Mouse (Mus musculus) liver, embryonic 14 days (tissue): Measurements from ENCODE around the gene B4galt4. TPM values are rescaled to one million over a fixed set of nuclear protein-coding genes. Genes with fewer than 3 reads are reported as not detected.

ENCODE experiments used
- polyA plus RNA-seq: library from polyadenylated mRNA; depleted of rRNA; stranded (reverse); fragments of >200 nt; gene quantifications from 2 replicates; pipeline ENCODE4 v1.2.3, GENCODE M21; 2012; rRNA removed

B4galt4 gene
- polyA plus RNA-seq = 1.6 TPM in 2 replicates

GRCm38 (mm10) chr16:38742113-38742658 is at the start of gene B4galt4:
Gene B4galt4 (plus strand): TSS chr16:38742264.

GRCm38 (mm10) chr16:38712581-38713403 is 29.3 kb upstream of the B4galt4 start, which contains the start of gene Arhgap31:
Gene Arhgap31 (minus strand): TSS chr16:38713274.

GRCm38 (mm10) chr16:38800091-38800490 is 58.0 kb downstream of the B4galt4 start, which contains the start of gene Upk1b:
Gene Upk1b (minus strand): TSS chr16:38800328.

Other genes starting within 250 kb of the B4galt4 start
- 5.4 and 6.2 TPM in 2 replicates for gene Timmdc1, start 219.6 kb upstream of the B4galt4 start, polyA plus RNA-seq
- gene Poglut1, start 192.0 kb upstream of the B4galt4 start, polyA plus RNA-seq = 5.5 and 6.3 TPM in 2 replicates
- gene Tmem39a, start 183.6 kb upstream of the B4galt4 start, polyA plus RNA-seq = 27.6 and 29.1 TPM in 2 replicates
- gene Arhgap31, start 29.0 kb upstream of the B4galt4 start, polyA plus RNA-seq = 0.95 and 0.96 TPM in 2 replicates
- gene Upk1b, start 58.1 kb downstream of the B4galt4 start, polyA plus RNA-seq = 0.75 and 1.1 TPM in 2 replicates
- gene 4930435E12Rik, start 86.5 kb downstream of the B4galt4 start, polyA plus RNA-seq = not detected in 2 replicates
- gene Igsf11, start 150.4 kb downstream of the B4galt4 start, polyA plus RNA-seq = 0.17 and 0.21 TPM in 2 replicates